Mouse (Mus musculus): ENCODE measurements around the gene Rps17. TPM values are rescaled to one million over a fixed set of nuclear protein-coding genes. Genes with fewer than 3 reads are reported as not detected.

Rps17 gene
- 1,194 and 1,258 TPM in 2 replicates for polyA plus RNA-seq (2015; fragmentation: Nextera tagmentation; extraction: Ambion mirVana)

GRCm38 (mm10) chr7:81344544-81345446, at the start of gene Rps17:
TSS of gene Rps17 (minus strand) at chr7:81345254.
- Histone ChIP-seq H3K27me3 (peaks cover 5% of the 10 kb centered on the region; the same call in 1 of the 2 replicates), H3K4me1 (peaks cover 23% of the 10 kb centered on the region), H3K4me2 (peak within 1 kb of the TSS; percentile 85), H3K36me3 (peaks cover 39% of the 10 kb centered on the region), H3K9ac (peak within 1 kb of the TSS; percentile 98), H3K4me3 (peak within 1 kb of the TSS; percentile 73), H3K9me3 (no peaks in the 10 kb centered on the region), H3K27ac (peak within 1 kb of the TSS; percentile 90)
- under 1% methylated on average over 85 of the region's 85 CpGs for WGBS
- peak; percentile 91 for ATAC-seq (ENCODE audit: borderline replicate concordance, extremely low read depth, low FRiP score, low TSS enrichment)

- ATAC-seq (ENCODE audit: borderline replicate concordance, extremely low read depth, low FRiP score, low TSS enrichment), result no peak
- WGBS, result 70% methylated on average over 1 of the region's 1 CpGs
Observed at GRCm38 (mm10) chr7:81379363-81379762, 34.3 kb upstream of the Rps17 start.

GRCm38 (mm10) chr7:81372337-81372920, 27.4 kb upstream of the Rps17 start:
- H3K9me3 ChIP-seq, result no peaks in the 10 kb centered on the region
- no peaks in the 10 kb centered on the region for H3K4me1 ChIP-seq
- no peak overlapping the region for H3K27ac ChIP-seq
- no peaks in the 10 kb centered on the region for H3K36me3 ChIP-seq
- 6% methylated on average over 13 of the region's 13 CpGs for WGBS
- peak; percentile 59; the same call in 1 of the 2 replicates for ATAC-seq (ENCODE audit: borderline replicate concordance, extremely low read depth, low FRiP score, low TSS enrichment)
- peaks cover 10% of the 10 kb centered on the region for H3K27me3 ChIP-seq
- no peak overlapping the region for H3K4me3 ChIP-seq
- peak overlapping the region; percentile 28 for H3K4me2 ChIP-seq
- no peak overlapping the region for H3K9ac ChIP-seq

More at GRCm38 (mm10) chr7:81379363-81379762, 34.3 kb upstream of the Rps17 start:
- H3K9ac ChIP-seq, result no peak overlapping the region
- H3K4me2 ChIP-seq, result no peak overlapping the region
- H3K9me3 ChIP-seq, result no peaks in the 10 kb centered on the region
- no peaks in the 10 kb centered on the region for H3K4me1 ChIP-seq
- H3K27ac ChIP-seq, result no peak overlapping the region
- no peak overlapping the region for H3K4me3 ChIP-seq
- H3K36me3 ChIP-seq, result no peaks in the 10 kb centered on the region
- H3K27me3 ChIP-seq, result no peaks in the 10 kb centered on the region

DNA sequence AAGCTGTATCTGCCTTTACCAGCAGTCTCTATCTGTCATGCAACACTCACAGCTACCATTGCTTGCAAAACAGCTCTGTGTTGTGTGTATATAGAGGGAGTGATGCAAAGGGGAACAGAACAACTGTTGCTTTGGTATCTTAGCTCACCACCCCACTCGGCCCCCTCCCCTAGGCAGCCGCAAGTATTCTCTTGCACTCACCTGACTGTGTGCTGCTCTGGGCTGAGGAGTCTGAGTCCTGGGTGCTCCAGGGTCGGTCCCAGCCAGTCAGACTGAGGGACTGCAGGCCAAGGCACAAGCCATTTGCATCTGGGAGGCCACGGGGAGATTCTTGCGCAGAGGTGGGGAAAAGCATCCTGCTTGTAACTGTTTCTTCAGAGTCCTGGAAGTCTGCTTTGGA, 26.8 kb upstream of the Rps17 start:
- no peak overlapping the region for H3K4me2 ChIP-seq
- H3K4me3 ChIP-seq, result no peak overlapping the region
- no peaks in the 10 kb centered on the region for H3K9me3 ChIP-seq
- no peaks in the 10 kb centered on the region for H3K4me1 ChIP-seq
- H3K27me3 ChIP-seq, result peaks cover 10% of the 10 kb centered on the region
- no peak for ATAC-seq (ENCODE audit: borderline replicate concordance, extremely low read depth, low FRiP score, low TSS enrichment)
- no peaks in the 10 kb centered on the region for H3K36me3 ChIP-seq
- no peak overlapping the region for H3K27ac ChIP-seq
- H3K9ac ChIP-seq, result no peak overlapping the region
- 11% methylated on average over 5 of the region's 5 CpGs for WGBS

GRCm38 (mm10) chr7:81369724-81370123, 24.7 kb upstream of the Rps17 start:
- Histone ChIP-seq H3K27me3 (peaks cover 10% of the 10 kb centered on the region), H3K9me3 (no peaks in the 10 kb centered on the region), H3K4me3 (no peak overlapping the region), H3K4me1 (no peaks in the 10 kb centered on the region), H3K9ac (no peak overlapping the region), H3K36me3 (no peaks in the 10 kb centered on the region), H3K27ac (no peak overlapping the region), H3K4me2 (no peak overlapping the region)
- no peak for ATAC-seq (ENCODE audit: borderline replicate concordance, extremely low read depth, low FRiP score, low TSS enrichment)
- 45% methylated on average over 3 of the region's 3 CpGs for WGBS

- H3K4me3 ChIP-seq, result no peak overlapping the region
- no peak overlapping the region for H3K9ac ChIP-seq
- H3K36me3 ChIP-seq, result no peaks in the 10 kb centered on the region
- no peaks in the 10 kb centered on the region for H3K4me1 ChIP-seq
- peaks cover 10% of the 10 kb centered on the region for H3K27me3 ChIP-seq
- ATAC-seq (ENCODE audit: borderline replicate concordance, extremely low read depth, low FRiP score, low TSS enrichment), result no peak
- H3K27ac ChIP-seq, result no peak overlapping the region
- no peaks in the 10 kb centered on the region for H3K9me3 ChIP-seq
- WGBS, result 56% methylated on average over 3 of the region's 3 CpGs
- H3K4me2 ChIP-seq, result no peak overlapping the region
Observed at GRCm38 (mm10) chr7:81367946-81368345, 22.9 kb upstream of the Rps17 start.

- H3K27me3 ChIP-seq, result no peaks in the 10 kb centered on the region
- no peak overlapping the region for H3K27ac ChIP-seq
- no peak overlapping the region for H3K9ac ChIP-seq
- H3K4me2 ChIP-seq, result no peak overlapping the region
- 60% methylated on average over 7 of the region's 7 CpGs for WGBS
- ATAC-seq (ENCODE audit: borderline replicate concordance, extremely low read depth, low FRiP score, low TSS enrichment), result no peak
- no peak overlapping the region for H3K4me3 ChIP-seq
- H3K4me1 ChIP-seq, result no peaks in the 10 kb centered on the region
- no peaks in the 10 kb centered on the region for H3K9me3 ChIP-seq
- H3K36me3 ChIP-seq, result no peaks in the 10 kb centered on the region
Observed at GRCm38 (mm10) chr7:81356975-81357374, 11.9 kb upstream of the Rps17 start.

DNA sequence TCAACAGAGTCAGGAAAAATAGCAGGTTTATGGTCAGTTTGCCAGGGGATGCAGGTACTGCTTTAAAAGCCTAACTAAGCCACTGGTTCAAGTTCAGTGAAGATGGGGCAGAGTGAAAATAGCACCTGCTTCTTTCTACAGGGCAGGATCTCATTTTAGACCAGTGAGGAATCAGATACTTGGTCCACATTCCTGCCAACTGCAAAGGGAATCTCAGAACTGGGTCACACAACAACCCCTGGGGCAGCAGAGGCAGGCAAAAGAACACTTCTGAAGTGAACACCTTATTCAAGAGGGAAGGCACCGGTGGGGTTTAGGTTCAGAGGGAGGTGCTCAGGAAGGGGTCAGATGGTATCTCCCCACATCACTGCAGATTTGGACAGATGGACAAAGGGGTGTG, 11.3 kb upstream of the Rps17 start:
- Histone ChIP-seq H3K27me3 (no peaks in the 10 kb centered on the region), H3K27ac (no peak overlapping the region), H3K4me1 (no peaks in the 10 kb centered on the region), H3K36me3 (no peaks in the 10 kb centered on the region), H3K9me3 (no peaks in the 10 kb centered on the region), H3K4me3 (no peak overlapping the region), H3K4me2 (no peak overlapping the region), H3K9ac (no peak overlapping the region)
- no peak for ATAC-seq (ENCODE audit: borderline replicate concordance, extremely low read depth, low FRiP score, low TSS enrichment)
- 67% methylated on average over 1 of the region's 1 CpGs for WGBS

GRCm38 (mm10) chr7:81355746-81356145, 10.7 kb upstream of the Rps17 start:
- Histone ChIP-seq H3K27me3 (no peaks in the 10 kb centered on the region), H3K36me3 (no peaks in the 10 kb centered on the region), H3K4me3 (no peak overlapping the region), H3K9ac (no peak overlapping the region), H3K4me2 (no peak overlapping the region), H3K4me1 (no peaks in the 10 kb centered on the region), H3K9me3 (no peaks in the 10 kb centered on the region), H3K27ac (no peak overlapping the region)
- no peak for ATAC-seq (ENCODE audit: borderline replicate concordance, extremely low read depth, low FRiP score, low TSS enrichment)
- WGBS, result 83% methylated on average over 7 of the region's 7 CpGs

- Histone ChIP-seq H3K9me3 (no peaks in the 10 kb centered on the region), H3K9ac (no peak overlapping the region), H3K27ac (no peak overlapping the region), H3K27me3 (peaks cover 2% of the 10 kb centered on the region; the same call in 1 of the 2 replicates), H3K4me1 (no peaks in the 10 kb centered on the region), H3K36me3 (no peaks in the 10 kb centered on the region), H3K4me2 (no peak overlapping the region), H3K4me3 (no peak overlapping the region)
- no peak for ATAC-seq (ENCODE audit: borderline replicate concordance, extremely low read depth, low FRiP score, low TSS enrichment)
- WGBS, result 72% methylated on average over 4 of the region's 4 CpGs
Observed at GRCm38 (mm10) chr7:81351826-81352225, 6.8 kb upstream of the Rps17 start.

GRCm38 (mm10) chr7:81348206-81348605, 3.2 kb upstream of the Rps17 start:
- Histone ChIP-seq H3K9ac (no peak overlapping the region), H3K9me3 (no peaks in the 10 kb centered on the region), H3K4me1 (peaks cover 11% of the 10 kb centered on the region), H3K27ac (no peak overlapping the region), H3K4me2 (no peak overlapping the region), H3K36me3 (peaks cover 5% of the 10 kb centered on the region), H3K4me3 (no peak overlapping the region), H3K27me3 (peaks cover 5% of the 10 kb centered on the region; the same call in 1 of the 2 replicates)
- no peak for ATAC-seq (ENCODE audit: borderline replicate concordance, extremely low read depth, low FRiP score, low TSS enrichment)
- WGBS, result 71% methylated on average over 7 of the region's 7 CpGs
